Mouse (Mus musculus) erythroblast, embryonic 14.5 days (primary cell): Measurements from ENCODE around the gene Col25a1.

Experiments
- GATA1 ChIP-seq: IDR thresholded peaks from 2 replicates; pipeline ENCODE4 v1.6.1; 2012; ENCODE audit warnings: low read length, inconsistent platforms, mixed read lengths
- TAL1 ChIP-seq: IDR thresholded peaks from 3 replicates; pipeline ENCODE4 v1.6.1; 2012; ENCODE audit warnings: low read length, inconsistent platforms, mixed read lengths

DNA sequence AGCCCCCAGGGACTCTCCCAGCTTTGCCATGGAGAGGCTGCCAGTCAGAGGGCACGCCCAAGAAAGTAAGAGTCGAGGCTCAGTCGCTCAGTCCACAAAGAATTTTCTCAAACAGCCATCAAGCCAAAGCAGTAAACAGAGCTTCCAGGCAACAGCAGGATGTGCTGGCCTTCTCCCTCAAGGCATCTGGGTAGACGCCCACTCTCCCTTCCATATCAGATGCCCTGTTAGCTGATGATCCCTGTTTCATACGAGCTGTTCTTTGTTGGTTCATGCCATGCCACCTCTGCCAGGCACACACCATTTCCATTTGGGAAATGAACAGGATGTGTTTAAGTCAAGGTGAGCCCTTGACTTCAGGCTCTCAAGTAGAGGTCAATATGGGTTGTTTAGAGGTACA lies 334.1 kb downstream of the Col25a1 start:
- TF ChIP-seq TAL1 (no peak), GATA1 (no peak)
